Mouse (Mus musculus): ENCODE results near the gene Lrig3. TPM values are rescaled to one million over a fixed set of nuclear protein-coding genes. Genes with fewer than 3 reads are reported as not detected.

The Lrig3 gene
- 1.7 and 1.9 TPM in 2 replicates for polyA plus RNA-seq (2015; fragmentation: Nextera tagmentation; extraction: Ambion mirVana)

- DNase-seq (ENCODE audit: low spot score): peak; percentile 43
Measured at GRCm38 (mm10) chr10:125965968-125966480, at the start of gene Lrig3. TSS of gene Lrig3 (plus strand) at chr10:125966168.

DNA sequence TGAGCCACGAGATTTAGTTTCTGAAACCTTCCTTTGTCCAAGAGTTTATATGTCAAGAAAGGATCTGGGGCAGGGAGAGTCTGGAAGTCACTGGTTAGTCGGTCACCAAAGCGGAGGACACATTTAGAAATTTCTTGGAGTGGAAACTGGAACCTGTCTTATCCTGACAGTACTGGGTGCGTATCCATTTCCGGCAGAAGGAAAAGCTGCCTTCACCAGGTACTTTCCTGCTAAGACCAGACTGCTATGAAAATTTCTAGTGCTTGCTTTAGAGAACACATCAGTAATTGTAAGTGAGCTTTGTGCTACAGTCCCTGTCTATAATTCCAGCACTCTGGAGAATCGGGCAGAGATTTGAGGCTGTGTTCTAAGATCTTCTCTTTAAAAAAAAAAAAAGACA is 49.2 kb upstream of the Lrig3 start:
- no peak for DNase-seq (ENCODE audit: low spot score)

GRCm38 (mm10) chr10:125917436-125917871 is 48.5 kb upstream of the Lrig3 start:
- DNase-seq (ENCODE audit: low spot score): no peak

DNA sequence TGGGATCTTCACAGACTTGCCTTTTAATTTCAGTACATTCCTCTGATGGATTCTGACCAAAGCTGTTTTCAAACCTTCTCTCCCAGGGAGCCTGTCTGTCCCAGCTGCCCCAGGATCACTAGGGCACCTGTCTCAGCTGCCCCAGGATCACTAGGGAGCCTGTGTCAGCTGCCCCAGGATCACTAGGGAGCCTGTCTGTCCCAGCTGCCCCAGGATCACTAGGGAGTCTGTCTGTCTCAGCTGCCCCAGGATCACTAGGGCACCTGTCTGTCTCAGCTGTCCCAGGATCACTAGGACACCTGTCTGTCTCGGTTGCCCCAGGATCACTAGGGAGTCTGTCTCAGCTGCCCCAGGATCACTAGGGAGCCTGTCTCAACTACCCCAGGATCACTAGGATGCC is 47.0 kb upstream of the Lrig3 start:
- DNase-seq (ENCODE audit: low spot score): no peak

DNA sequence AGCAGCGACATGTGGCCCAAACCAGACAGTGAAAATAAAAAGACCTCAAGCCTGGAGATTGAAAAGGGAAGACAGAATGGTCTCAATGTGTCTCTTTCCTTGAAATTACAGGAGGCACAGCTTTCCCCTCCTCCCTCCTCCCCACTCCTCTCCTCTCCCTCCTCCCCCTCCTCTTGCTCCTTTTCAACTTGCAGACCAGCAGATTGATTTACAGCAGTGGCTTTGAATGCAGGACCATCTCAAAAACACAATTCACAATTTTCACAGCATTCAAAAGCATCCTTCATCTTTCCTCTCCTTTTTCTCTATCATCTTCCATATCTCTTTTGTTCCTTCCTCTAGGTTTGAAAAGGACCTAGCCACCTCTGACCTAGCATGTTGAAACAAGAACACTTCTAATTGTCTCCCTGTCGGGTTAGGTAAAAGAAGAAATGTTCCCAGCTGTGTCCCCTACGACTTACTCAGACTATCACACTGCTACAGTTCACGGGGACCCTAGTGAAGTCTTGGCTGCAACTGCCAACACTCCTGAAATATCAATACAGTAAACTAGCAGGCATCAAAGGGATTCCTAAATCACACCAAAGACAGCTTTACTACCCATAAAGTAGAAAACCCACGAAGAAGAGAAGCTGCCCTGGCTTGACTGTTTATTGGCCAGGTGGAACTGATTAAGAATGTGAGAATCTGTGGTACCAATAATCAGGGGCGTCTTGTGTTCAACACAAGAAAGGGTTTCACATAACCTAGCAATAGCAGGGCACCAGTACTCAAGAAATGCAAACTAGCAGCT is 44.1 kb upstream of the Lrig3 start:
- DNase-seq (ENCODE audit: low spot score): no peak

DNA sequence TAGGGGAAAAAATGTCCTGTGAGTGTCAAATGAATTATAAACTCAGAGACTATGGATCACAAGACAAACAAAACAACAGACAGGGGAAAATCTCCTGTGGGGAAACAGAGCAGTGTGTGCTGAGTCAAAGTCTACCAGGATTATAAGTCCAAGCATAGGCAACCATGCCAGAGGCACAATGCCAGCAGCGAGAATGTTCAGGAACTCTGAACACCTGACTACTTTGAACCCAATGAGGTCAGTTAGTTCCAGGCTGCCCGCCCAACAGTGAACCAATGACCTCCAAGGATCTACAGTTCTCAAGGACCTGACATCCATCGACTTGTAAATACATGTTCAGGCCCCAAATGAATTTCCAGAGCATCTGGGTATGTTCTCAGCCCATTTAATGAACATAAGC is 36.0 kb upstream of the Lrig3 start:
- no peak for DNase-seq (ENCODE audit: low spot score)

- no peak for DNase-seq (ENCODE audit: low spot score)
Measured at GRCm38 (mm10) chr10:125933388-125933787, 32.6 kb upstream of the Lrig3 start.

GRCm38 (mm10) chr10:125934095-125934494 is 31.9 kb upstream of the Lrig3 start:
- no peak for DNase-seq (ENCODE audit: low spot score)

- no peak for DNase-seq (ENCODE audit: low spot score)
Measured at GRCm38 (mm10) chr10:125937517-125938497, 28.2 kb upstream of the Lrig3 start.

GRCm38 (mm10) chr10:125938528-125939402 is 27.2 kb upstream of the Lrig3 start:
- no peak for DNase-seq (ENCODE audit: low spot score)

GRCm38 (mm10) chr10:125940316-125941059 is 25.5 kb upstream of the Lrig3 start:
- no peak for DNase-seq (ENCODE audit: low spot score)

DNA sequence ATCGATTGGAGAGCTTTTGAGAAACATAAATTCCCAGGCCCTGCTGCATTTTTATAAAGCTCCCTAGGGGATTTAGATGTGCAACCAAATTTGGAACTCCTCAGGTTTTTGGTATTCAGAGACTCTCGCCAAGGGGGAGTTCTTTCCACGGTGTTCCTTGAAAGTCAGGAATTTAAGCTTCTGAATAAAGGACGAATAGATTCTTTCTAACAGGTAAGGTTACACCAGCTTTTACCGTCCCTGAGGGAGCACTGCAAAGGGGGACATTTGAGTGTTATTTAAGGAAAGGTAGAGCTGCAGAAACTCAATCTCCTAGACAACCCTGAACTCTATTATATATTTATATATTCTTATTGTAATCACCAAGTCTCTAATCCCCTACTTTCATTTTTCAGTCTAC is 22.9 kb upstream of the Lrig3 start:
- no peak for DNase-seq (ENCODE audit: low spot score)

DNA sequence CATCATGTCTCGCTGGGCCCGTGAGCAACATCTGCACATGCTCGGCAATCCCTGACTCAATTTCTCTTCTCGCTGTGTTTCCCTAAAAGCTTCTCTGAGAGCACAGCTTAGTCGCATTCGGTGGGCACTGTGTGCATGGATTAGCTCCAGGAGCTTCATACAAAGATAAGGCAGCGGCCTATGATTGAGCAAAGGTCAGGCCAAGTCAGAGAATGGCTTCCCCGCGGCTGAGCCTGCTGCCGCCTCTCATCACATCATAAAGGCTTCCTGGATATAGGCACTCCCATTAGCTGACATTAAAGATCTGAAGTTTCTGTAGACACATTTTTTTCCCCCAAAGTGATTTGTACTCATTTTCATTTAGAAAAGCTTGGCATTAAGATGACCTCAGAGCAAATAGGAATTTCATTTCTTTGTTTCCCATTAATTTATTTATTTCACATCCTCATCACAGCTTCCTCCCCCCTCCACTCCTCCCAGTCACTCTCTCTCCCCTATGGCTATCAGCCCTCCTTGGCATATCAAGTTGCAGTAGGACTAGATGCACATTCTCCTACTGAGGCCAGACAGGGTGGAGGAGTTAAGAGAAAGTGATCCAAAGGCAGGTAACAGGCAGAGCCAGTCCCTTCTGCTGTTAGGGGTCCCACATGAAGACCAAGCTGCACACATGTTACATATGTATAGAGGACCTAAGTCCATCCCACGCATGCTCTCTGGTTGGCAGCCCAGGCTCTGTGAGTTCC is 21.0 kb upstream of the Lrig3 start:
- DNase-seq (ENCODE audit: low spot score): no peak

- DNase-seq (ENCODE audit: low spot score): no peak
Measured at GRCm38 (mm10) chr10:125948842-125949474, 17.0 kb upstream of the Lrig3 start.

- no peak for DNase-seq (ENCODE audit: low spot score)
Measured at GRCm38 (mm10) chr10:125951633-125952032, 14.3 kb upstream of the Lrig3 start.

DNA sequence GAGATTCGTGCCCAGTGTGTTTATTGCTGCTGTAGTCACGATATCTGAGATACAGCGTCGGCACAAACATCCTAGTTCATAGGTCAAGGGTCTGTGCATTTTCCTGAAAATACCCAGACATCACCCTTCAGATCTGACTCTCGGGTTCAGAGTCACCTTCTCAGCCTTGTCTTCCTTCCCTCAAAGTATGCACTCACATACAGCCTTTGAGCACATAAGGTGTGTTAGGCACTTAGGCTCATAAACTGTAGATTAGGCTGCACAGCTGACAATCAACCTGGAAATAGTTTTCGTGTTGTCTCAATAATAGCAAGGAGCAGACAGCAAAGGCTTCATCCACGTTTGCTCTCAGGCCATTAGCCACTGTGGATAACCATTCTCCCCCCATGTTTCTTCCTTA is 11.6 kb upstream of the Lrig3 start:
- no peak for DNase-seq (ENCODE audit: low spot score)

DNA sequence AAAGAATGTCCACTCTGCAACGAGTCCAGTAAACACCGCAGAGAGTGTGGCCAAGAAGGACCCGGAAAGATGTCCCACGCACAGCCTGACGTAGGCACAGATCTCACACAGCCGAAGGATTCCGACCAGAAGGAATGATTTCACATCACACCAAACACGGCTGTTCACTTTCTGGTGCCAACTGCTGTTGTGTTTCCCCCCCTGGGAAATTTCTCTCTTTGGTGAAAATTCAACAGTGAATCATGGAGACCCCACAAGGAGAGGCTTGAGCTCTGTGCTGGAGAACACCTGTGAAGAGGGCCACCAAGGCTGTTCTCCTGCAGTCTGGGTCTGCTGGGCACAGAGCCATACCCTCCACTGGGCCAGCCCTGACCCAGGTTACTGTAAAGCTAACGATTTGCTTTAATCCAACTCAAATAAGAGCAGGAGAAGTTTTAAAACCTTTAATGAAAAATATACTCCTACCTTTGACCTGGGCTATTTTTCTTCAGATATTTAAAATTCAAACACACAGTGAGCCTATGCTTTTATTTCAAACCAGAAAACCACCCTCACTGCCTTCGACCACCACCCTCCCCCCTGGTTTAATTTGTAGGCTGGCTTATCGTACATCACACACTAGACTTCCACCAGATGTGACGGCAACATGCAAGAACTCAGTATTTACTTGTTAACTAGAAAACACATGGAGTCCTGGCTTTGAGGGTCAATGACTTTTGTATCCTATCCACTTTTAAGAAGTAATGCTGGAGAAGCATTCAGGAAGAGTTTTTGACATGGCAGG is 11.0 kb upstream of the Lrig3 start:
- DNase-seq (ENCODE audit: low spot score): no peak

Measured in thymus, postnatal 0 days (tissue).